Mouse (Mus musculus): ENCODE results near the gene Acsbg1. TPM values are rescaled to one million over a fixed set of nuclear protein-coding genes. Genes with fewer than 3 reads are reported as not detected.

Gene Acsbg1
- 0.25 and 0.31 TPM in 2 replicates for polyA plus RNA-seq (2015; fragmentation: Nextera tagmentation; extraction: Ambion mirVana)

GRCm38 (mm10) chr9:54661605-54662377, at the start of gene Acsbg1:
Acsbg1 (minus strand) TSS chr9:54661870.
- peak within 1 kb of the TSS; percentile 8; the same call in 1 of the 2 replicates for H3K9ac ChIP-seq
- H3K27me3 ChIP-seq: no peaks in the 10 kb centered on the region
- H3K9me3 ChIP-seq: peaks cover 2% of the 10 kb centered on the region; the same call in 1 of the 2 replicates
- no peak within 1 kb of the TSS for H3K27ac ChIP-seq
- WGBS: 27% methylated on average over 10 of the region's 10 CpGs
- H3K4me3 ChIP-seq: no peak within 1 kb of the TSS
- no peak for ATAC-seq (ENCODE audit: low FRiP score, low read depth)
- peaks cover 13% of the 10 kb centered on the region for H3K4me1 ChIP-seq
- no peak within 1 kb of the TSS for H3K4me2 ChIP-seq (replicated peaks)
- no peaks in the 10 kb centered on the region for H3K36me3 ChIP-seq

GRCm38 (mm10) chr9:54708085-54708484, 46.4 kb upstream of the Acsbg1 start:
- Histone ChIP-seq H3K4me3 (no peak overlapping the region), H3K9me3 (no peaks in the 10 kb centered on the region), H3K4me1 (peaks cover 20% of the 10 kb centered on the region), H3K4me2 (replicated peaks) (no peak overlapping the region), H3K9ac (no peak overlapping the region), H3K27ac (no peak overlapping the region), H3K36me3 (peaks cover 42% of the 10 kb centered on the region), H3K27me3 (no peaks in the 10 kb centered on the region)
- ATAC-seq (ENCODE audit: low FRiP score, low read depth): no peak
- WGBS: 88% methylated on average over 5 of the region's 5 CpGs

DNA sequence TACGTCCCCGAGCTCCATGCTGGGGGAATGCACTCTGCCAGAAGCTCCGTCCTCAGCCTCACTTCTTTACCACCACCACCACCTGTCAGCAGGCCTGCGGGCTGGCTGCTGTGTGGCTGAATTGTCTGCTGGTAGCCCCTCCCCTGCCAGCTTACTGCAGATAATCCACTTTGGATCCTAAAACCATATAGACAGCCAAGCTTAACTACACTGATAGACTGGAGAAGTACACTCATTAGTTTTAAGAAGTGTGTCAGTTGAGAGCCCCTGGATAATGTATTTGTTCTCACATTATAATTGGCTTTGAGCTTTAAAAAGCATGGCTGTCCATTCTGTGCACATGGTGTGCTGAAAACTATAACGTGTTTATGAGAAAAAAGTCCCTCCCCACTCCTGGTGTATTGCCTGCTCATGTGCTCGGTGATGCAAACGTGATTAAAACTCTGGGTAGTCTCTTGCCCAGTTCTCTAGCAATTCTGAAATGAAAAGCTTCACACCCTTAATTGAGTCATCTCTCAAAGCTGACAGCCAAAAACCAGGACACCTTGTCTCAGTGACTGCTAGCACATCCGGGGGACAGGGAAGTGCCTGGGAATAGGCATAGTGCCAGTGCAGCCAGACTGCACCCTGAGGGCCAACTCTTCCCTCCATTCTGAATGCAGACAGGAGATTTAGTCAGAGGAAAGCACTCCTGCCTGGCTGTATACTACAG, 45.8 kb upstream of the Acsbg1 start:
- Histone ChIP-seq H3K36me3 (peaks cover 37% of the 10 kb centered on the region), H3K4me1 (peaks cover 20% of the 10 kb centered on the region), H3K27ac (no peak overlapping the region), H3K4me3 (no peak overlapping the region), H3K27me3 (no peaks in the 10 kb centered on the region), H3K4me2 (replicated peaks) (no peak overlapping the region), H3K9ac (no peak overlapping the region), H3K9me3 (no peaks in the 10 kb centered on the region)
- ATAC-seq (ENCODE audit: low FRiP score, low read depth): no peak
- WGBS: 46% methylated on average over 8 of the region's 8 CpGs

DNA sequence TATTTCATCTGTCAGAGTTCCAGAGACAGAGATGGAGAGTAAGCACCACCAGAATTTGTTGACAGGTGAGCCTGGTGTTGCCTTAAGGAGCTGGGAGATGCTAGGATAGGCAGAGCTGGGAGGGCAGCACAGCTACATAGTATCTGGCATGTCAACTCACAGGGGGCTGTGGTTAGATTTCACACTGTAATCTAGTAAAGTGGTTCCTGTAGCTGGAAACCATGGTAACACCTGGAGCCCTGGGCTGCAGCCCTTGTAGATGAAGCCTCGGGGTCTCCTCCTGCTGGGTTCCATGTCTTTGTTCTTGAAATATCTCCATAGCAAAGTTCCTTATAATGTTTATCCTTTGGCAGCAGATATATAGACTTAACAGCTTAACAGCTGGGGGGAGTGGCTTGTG, 43.9 kb upstream of the Acsbg1 start:
- Histone ChIP-seq H3K27ac (no peak overlapping the region), H3K4me2 (replicated peaks) (no peak overlapping the region), H3K27me3 (peaks cover 9% of the 10 kb centered on the region), H3K4me1 (peaks cover 23% of the 10 kb centered on the region), H3K9ac (no peak overlapping the region), H3K9me3 (no peaks in the 10 kb centered on the region), H3K4me3 (no peak overlapping the region), H3K36me3 (peaks cover 18% of the 10 kb centered on the region)
- WGBS: 26% methylated on average over 1 of the region's 1 CpGs
- no peak for ATAC-seq (ENCODE audit: low FRiP score, low read depth)

DNA sequence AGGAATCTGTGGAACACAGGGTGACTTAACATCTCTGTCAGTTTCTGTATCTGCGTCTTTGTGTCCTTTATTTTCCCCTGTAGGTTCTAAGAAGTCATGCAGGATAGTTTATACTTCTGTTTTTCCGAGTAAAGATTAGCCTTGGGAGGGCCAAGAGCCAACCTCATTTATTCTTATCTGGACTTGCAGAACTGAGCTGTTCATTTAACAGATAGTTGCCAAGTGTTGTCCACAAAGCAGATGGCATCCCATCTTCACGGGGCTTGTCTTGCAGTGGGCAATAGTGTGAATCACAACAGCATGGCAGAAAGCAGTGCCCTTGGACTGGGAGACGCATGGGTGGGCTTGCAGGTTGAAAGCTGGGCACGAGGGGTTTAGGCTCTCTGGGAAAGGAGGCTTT, 42.7 kb upstream of the Acsbg1 start:
- Histone ChIP-seq H3K27me3 (peaks cover 18% of the 10 kb centered on the region), H3K27ac (no peak overlapping the region), H3K4me2 (replicated peaks) (no peak overlapping the region), H3K9me3 (no peaks in the 10 kb centered on the region), H3K4me3 (no peak overlapping the region), H3K36me3 (peaks cover 7% of the 10 kb centered on the region), H3K4me1 (peaks cover 31% of the 10 kb centered on the region), H3K9ac (no peak overlapping the region)
- no peak for ATAC-seq (ENCODE audit: low FRiP score, low read depth)
- 76% methylated on average over 5 of the region's 5 CpGs for WGBS

GRCm38 (mm10) chr9:54702581-54702980, 40.9 kb upstream of the Acsbg1 start:
- H3K4me3 ChIP-seq: no peak overlapping the region
- no peak for ATAC-seq (ENCODE audit: low FRiP score, low read depth)
- H3K27ac ChIP-seq: no peak overlapping the region
- H3K36me3 ChIP-seq: no peaks in the 10 kb centered on the region; the same call in 1 of the 2 replicates
- H3K9ac ChIP-seq: no peak overlapping the region
- peaks cover 27% of the 10 kb centered on the region for H3K27me3 ChIP-seq
- 79% methylated on average over 2 of the region's 2 CpGs for WGBS
- H3K4me2 ChIP-seq (replicated peaks): no peak overlapping the region
- no peaks in the 10 kb centered on the region for H3K9me3 ChIP-seq
- peaks cover 36% of the 10 kb centered on the region for H3K4me1 ChIP-seq

DNA sequence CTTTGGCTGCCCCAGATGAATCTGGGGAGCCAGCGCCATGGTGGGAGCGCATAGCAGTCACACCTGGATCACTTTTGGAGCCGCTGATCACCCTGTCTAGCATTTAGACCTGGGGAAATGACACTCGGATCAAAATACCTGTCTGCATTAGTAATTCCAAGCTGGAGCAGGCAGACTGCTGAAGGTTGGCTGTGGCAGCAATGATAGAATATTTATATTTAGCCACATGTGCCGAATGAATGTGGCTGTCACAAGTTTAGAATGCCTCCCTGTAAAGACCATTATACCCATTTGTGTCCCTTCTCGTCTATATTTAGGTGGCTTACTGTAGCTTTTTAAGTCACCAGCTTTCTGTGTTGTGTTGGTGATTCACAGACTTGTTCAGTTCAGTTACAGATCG, 39.1 kb upstream of the Acsbg1 start:
- Histone ChIP-seq H3K27ac (no peak overlapping the region), H3K4me3 (peak overlapping the region; percentile 74), H3K9me3 (no peaks in the 10 kb centered on the region), H3K9ac (no peak overlapping the region), H3K27me3 (peaks cover 29% of the 10 kb centered on the region), H3K36me3 (no peaks in the 10 kb centered on the region), H3K4me1 (peaks cover 28% of the 10 kb centered on the region; the same call in 1 of the 2 replicates), H3K4me2 (replicated peaks) (peak overlapping the region; percentile 95)
- ATAC-seq (ENCODE audit: low FRiP score, low read depth): no peak
- WGBS: 75% methylated on average over 7 of the region's 7 CpGs

DNA sequence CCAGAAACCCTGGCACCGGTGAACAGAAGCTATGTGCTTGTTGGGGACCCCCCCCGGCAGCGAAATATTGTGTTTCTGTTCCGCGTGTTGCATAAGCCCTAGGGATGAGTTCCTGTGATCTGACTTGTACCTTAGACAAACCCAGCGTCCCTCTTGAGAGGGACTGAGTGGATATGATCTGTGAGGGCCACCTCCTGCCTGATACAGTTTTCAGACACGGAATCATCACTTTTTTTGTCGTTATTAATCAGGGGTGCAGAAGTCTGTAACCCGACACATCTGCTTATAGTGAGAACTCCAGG, 38.5 kb upstream of the Acsbg1 start:
- Histone ChIP-seq H3K27me3 (peaks cover 29% of the 10 kb centered on the region), H3K9me3 (no peaks in the 10 kb centered on the region), H3K4me3 (peak overlapping the region; percentile 74), H3K4me2 (replicated peaks) (peak overlapping the region; percentile 95), H3K4me1 (peaks cover 22% of the 10 kb centered on the region; the same call in 1 of the 2 replicates), H3K9ac (peak overlapping the region; percentile 84), H3K27ac (no peak overlapping the region; the same call in 1 of the 2 replicates), H3K36me3 (no peaks in the 10 kb centered on the region)
- no peak for ATAC-seq (ENCODE audit: low FRiP score, low read depth)
- 16% methylated on average over 9 of the region's 9 CpGs for WGBS

- Histone ChIP-seq H3K9me3 (no peaks in the 10 kb centered on the region), H3K4me2 (replicated peaks) (peak overlapping the region; percentile 95), H3K9ac (peak overlapping the region; percentile 84), H3K27ac (no peak overlapping the region; the same call in 1 of the 2 replicates), H3K4me1 (peaks cover 21% of the 10 kb centered on the region; the same call in 1 of the 2 replicates), H3K4me3 (peak overlapping the region; percentile 74), H3K27me3 (peaks cover 29% of the 10 kb centered on the region), H3K36me3 (no peaks in the 10 kb centered on the region)
- under 1% methylated on average over 92 of the region's 92 CpGs for WGBS
- peak; percentile 60 for ATAC-seq (ENCODE audit: low FRiP score, low read depth)
Measured at GRCm38 (mm10) chr9:54699345-54700173, 37.9 kb upstream of the Acsbg1 start.

GRCm38 (mm10) chr9:54699087-54699344, 37.3 kb upstream of the Acsbg1 start:
- Histone ChIP-seq H3K36me3 (no peaks in the 10 kb centered on the region), H3K27ac (no peak overlapping the region), H3K4me2 (replicated peaks) (peak overlapping the region; percentile 95), H3K9ac (peak overlapping the region; percentile 84), H3K4me1 (peaks cover 20% of the 10 kb centered on the region; the same call in 1 of the 2 replicates), H3K9me3 (no peaks in the 10 kb centered on the region), H3K27me3 (peaks cover 29% of the 10 kb centered on the region), H3K4me3 (peak overlapping the region; percentile 74)
- peak; percentile 55; the same call in 1 of the 2 replicates for ATAC-seq (ENCODE audit: low FRiP score, low read depth)
- 5% methylated on average over 27 of the region's 27 CpGs for WGBS

- Histone ChIP-seq H3K4me3 (peak within 1 kb of the TSS; percentile 74), H3K9ac (peak within 1 kb of the TSS; percentile 84), H3K4me1 (peaks cover 16% of the 10 kb centered on the region; the same call in 1 of the 2 replicates), H3K9me3 (no peaks in the 10 kb centered on the region), H3K27me3 (peaks cover 29% of the 10 kb centered on the region), H3K27ac (no peak within 1 kb of the TSS), H3K4me2 (replicated peaks) (peak within 1 kb of the TSS; percentile 95), H3K36me3 (no peaks in the 10 kb centered on the region)
- peak; percentile 34; the same call in 1 of the 2 replicates for ATAC-seq (ENCODE audit: low FRiP score, low read depth)
- WGBS: 68% methylated on average over 17 of the region's 17 CpGs
Measured at GRCm38 (mm10) chr9:54698318-54699086, 36.8 kb upstream of the Acsbg1 start, which contains the start of gene Dnaja4. Dnaja4 (plus strand) TSS chr9:54698873.

All from limb, embryonic 13.5 days (tissue).